Mouse (Mus musculus) cerebellum, adult 11 months (tissue): ENCODE data around the gene Tmem135.

Source experiments
- DNase-seq: peaks from one replicate; pipeline ENCODE4 v3.0.0; 2022

Gene Tmem135

GRCm38 (mm10) chr7:89404081-89404733 is at the start of gene Tmem135, which contains the start of gene Fzd4:
Gene Tmem135 (minus strand): TSS chr7:89404222.
Gene Fzd4 (plus strand): TSS chr7:89404355.
- peak; percentile 93 for DNase-seq

- no peak for DNase-seq
These were observed 46.3 kb upstream of the Tmem135 start for GRCm38 (mm10) chr7:89450312-89450711.

DNA sequence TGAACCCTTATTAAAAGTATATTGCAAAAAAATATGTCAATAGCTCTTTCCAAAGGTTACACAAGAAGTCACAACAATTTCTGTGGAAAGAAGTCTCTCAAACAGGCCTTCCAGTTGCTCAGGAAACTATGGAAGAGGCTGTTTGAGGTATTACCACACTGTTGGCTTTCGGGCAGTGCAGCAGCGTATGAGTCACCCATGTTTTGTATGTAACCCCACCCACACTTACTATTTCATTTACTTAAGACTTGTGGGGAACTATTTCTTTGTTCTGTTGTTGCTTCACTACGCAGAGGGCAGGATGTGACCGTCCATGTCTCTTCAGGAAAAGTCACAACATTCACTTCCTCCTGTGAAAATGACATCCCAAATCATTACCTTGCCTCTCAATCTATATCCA is 41.1 kb upstream of the Tmem135 start:
- DNase-seq, result no peak

GRCm38 (mm10) chr7:89442242-89442641 is 38.2 kb upstream of the Tmem135 start:
- no peak for DNase-seq

GRCm38 (mm10) chr7:89441291-89441690 is 37.3 kb upstream of the Tmem135 start:
- DNase-seq, result no peak

- no peak for DNase-seq
These were observed 33.6 kb upstream of the Tmem135 start for GRCm38 (mm10) chr7:89437589-89437988.

GRCm38 (mm10) chr7:89436404-89436803 is 32.4 kb upstream of the Tmem135 start:
- no peak for DNase-seq

GRCm38 (mm10) chr7:89433893-89434616 is 30.0 kb upstream of the Tmem135 start:
- DNase-seq, result no peak

DNA sequence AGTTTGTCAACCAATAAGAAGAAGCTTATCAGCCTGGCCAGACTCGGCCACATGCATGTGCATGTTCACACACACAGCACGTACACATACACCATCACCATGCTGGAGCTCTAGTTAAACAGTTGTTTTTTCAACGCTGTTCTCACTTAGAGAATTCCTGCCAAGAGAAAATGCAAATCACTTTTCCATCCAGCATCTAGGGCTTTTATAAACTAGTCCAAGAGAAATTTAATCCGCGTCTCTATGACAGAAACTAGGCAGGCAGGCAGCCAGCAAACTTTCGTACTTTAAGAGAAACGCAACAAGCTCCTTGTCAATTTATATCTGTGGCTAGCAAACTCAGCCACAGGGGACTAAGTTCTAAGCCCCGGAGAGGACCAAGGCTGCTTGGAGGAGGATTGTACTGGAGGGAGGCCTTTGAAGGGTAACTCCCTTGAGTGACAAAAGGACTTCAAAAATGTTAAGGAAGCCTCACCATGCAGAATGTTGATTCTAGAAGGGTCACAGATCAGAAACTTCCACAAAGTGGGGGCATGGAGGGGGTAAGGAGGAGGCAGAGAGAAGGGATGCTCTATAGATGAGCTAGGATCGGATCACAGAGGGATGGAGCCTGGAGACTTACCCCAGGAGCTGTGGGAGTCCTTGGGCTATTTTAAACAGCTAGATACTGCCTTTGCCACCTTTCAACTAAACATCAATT is 29.3 kb upstream of the Tmem135 start:
- no peak for DNase-seq

GRCm38 (mm10) chr7:89431185-89431584 is 27.2 kb upstream of the Tmem135 start:
- no peak for DNase-seq

GRCm38 (mm10) chr7:89429326-89429725 is 25.3 kb upstream of the Tmem135 start:
- no peak for DNase-seq

DNA sequence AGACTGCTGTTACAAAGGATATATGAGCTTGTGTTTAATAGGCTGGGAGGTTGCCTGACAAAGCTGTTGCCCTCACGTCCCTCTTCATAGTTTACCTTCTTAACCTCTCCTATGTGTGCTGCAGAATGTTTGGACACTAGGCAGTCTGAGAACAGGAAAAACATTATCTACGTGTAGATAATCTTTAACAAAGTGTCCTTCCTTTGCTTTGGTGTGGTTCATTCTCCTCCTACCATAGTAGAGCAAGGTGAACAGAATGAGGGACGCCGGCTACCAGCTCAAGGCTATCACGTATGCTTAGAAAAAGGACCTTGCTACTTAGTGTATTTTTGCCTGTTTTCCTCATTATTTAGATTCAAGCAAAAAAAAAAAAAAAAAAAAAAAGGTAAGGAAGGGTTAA is 24.8 kb upstream of the Tmem135 start:
- no peak for DNase-seq

- DNase-seq, result no peak
These were observed 23.1 kb upstream of the Tmem135 start for GRCm38 (mm10) chr7:89427101-89427500.

- DNase-seq, result no peak
These were observed 22.0 kb upstream of the Tmem135 start for GRCm38 (mm10) chr7:89425803-89426725.

GRCm38 (mm10) chr7:89424659-89425058 is 20.6 kb upstream of the Tmem135 start:
- DNase-seq, result no peak

DNA sequence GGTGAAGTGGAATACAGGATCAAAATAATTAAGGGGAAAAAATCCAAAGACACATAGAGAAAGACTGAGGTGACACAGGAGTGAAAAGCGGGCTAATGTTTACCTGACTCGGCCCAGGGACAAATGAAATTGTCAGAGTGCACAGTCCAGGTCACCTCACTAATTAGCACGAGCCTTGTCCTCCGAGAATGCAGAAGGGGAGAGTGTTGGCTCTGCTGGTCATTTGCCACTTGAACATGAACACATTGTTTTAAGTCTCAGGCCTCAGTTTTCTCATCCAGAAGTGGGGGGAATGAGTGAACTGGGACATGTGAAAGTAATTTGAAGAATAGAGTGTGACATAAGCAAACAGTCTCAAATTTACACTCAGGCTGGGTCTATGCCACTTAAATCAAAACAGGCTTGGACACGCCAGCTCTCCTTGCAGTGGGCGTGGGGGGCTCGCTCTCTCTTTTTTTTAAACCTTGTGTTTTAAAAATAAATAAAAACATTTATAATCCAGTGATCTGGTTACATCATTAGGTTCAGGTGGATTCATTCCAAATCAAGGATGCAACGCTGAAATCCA is 19.8 kb upstream of the Tmem135 start:
- no peak for DNase-seq

- DNase-seq, result no peak
These were observed 19.2 kb upstream of the Tmem135 start for GRCm38 (mm10) chr7:89423194-89423593.

DNA sequence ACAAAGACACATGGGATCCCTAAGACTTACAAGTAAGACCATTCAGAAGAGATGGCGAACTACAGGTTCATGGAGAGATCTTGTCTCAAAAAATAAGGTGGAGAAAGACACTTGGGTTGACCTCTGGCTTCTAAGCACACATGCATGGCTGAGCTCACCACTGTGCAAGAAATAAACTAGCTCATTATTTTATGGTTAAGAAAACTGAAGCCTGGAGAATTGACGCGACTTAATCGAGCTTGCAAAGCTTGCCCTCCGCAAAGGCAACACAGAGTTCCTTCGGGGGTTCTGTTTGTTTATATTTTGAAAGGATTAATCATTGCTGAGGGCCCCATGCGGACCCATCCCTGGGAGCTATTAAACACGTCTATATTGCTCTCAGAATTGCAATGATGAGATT is 18.6 kb upstream of the Tmem135 start:
- no peak for DNase-seq

DNA sequence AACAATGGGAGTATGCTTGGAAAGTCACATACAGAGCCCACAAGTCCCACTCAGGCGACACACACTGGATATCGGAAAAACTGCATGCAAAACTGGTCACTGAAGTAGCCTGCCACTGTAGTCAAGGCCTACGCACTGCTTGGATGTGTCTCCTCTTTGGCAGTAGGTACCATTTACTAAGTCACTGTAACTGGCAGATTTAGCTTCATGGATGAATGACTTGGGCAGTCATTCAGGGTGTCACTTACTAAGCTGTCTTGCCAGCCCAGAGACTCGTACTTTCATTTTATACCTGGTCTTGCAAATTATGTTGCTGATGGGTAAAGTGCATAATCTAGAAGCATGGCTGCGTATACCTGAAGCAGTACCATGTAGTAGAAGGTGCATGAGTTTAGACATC is 17.3 kb upstream of the Tmem135 start:
- no peak for DNase-seq

GRCm38 (mm10) chr7:89418917-89419679 is 15.1 kb upstream of the Tmem135 start:
- no peak for DNase-seq

- DNase-seq, result no peak
These were observed 14.2 kb upstream of the Tmem135 start for GRCm38 (mm10) chr7:89418127-89418653.
